Mouse (Mus musculus) layer of hippocampus, postnatal 36 days (tissue): Measurements from ENCODE around the gene Cmah. TPM values are rescaled to one million over a fixed set of nuclear protein-coding genes. Genes with fewer than 3 reads are reported as not detected.

Experiments used
- DNase-seq, 2 experiments: peaks; one replicate each; pipeline ENCODE4 v3.0.0; 2022
- total RNA-seq, 2 experiments: library from RNA; stranded (reverse); gene quantifications; 2 replicates each; pipeline ENCODE4 v1.2.3; 2021

Gene Cmah
- total RNA-seq, 2 experiments from 2014 or later: 0.47 to 0.71 TPM

GRCm38 (mm10) chr13:24418814-24419213, 91.6 kb downstream of the Cmah start:
- no peak for DNase-seq

GRCm38 (mm10) chr13:24419560-24420250, 92.5 kb downstream of the Cmah start:
- no peak for DNase-seq

- DNase-seq: no peak
Measured at GRCm38 (mm10) chr13:24421987-24422386, 94.8 kb downstream of the Cmah start.

- DNase-seq: no peak
Measured at GRCm38 (mm10) chr13:24430215-24430614, 103.0 kb downstream of the Cmah start.

GRCm38 (mm10) chr13:24431593-24431992, 104.4 kb downstream of the Cmah start:
- no peak for DNase-seq

- DNase-seq: no peak
Measured at GRCm38 (mm10) chr13:24442272-24442671, 115.1 kb downstream of the Cmah start.

- no peak for DNase-seq
Measured at GRCm38 (mm10) chr13:24443763-24444347, 116.7 kb downstream of the Cmah start.

- DNase-seq: no peak
Measured at GRCm38 (mm10) chr13:24444709-24445108, 117.5 kb downstream of the Cmah start.

DNA sequence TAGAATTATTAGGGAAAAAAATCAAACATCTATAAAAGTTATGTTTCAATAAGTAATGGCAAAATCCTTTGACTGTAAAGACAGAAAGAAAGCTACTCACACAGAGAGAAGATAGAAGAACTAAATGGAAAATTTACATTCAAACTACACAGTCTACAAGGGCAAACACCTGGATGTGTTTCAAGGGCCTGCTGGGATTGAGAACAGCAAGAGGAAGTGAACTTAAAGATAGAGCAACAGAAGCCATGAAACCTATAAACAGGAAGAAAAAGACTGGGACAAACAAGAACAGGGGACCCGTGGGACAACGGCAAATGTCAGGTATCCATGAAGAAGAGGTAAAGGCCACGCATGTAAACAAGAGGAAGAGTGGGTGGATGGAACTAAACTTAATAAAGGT, 118.0 kb downstream of the Cmah start:
- DNase-seq: no peak

- DNase-seq: no peak
Measured at GRCm38 (mm10) chr13:24446081-24446480, 118.9 kb downstream of the Cmah start.

GRCm38 (mm10) chr13:24447043-24447442, 119.8 kb downstream of the Cmah start:
- DNase-seq: no peak

- no peak for DNase-seq
Measured at GRCm38 (mm10) chr13:24448578-24448977, 121.4 kb downstream of the Cmah start.

DNA sequence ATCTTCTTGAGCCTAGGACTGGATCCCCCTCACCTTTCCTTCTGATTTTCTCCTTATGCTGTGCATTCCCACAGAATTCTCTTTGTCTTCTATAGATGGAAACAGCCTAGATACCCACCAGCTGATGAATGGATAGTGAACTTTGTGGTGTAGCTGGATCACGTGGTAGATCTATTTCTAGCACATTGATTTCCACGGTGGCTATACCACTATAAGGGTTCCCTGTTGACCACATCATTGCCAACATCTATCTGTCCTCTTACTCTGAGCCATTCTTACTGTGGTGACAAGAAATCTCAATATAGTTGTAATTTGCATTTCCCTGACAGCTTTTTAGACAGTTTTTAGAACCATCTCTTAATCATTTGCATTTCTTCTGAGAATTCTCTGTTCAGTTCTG, 124.3 kb downstream of the Cmah start:
- DNase-seq: no peak

- DNase-seq: no peak
Measured at GRCm38 (mm10) chr13:24453737-24454136, 126.5 kb downstream of the Cmah start.

GRCm38 (mm10) chr13:24456385-24456784, 129.2 kb downstream of the Cmah start:
- DNase-seq: no peak

- no peak for DNase-seq
Measured at GRCm38 (mm10) chr13:24460517-24460916, 133.3 kb downstream of the Cmah start.

GRCm38 (mm10) chr13:24463767-24464166, 136.6 kb downstream of the Cmah start:
- no peak for DNase-seq

GRCm38 (mm10) chr13:24466027-24466426, 138.8 kb downstream of the Cmah start:
- no peak for DNase-seq

DNA sequence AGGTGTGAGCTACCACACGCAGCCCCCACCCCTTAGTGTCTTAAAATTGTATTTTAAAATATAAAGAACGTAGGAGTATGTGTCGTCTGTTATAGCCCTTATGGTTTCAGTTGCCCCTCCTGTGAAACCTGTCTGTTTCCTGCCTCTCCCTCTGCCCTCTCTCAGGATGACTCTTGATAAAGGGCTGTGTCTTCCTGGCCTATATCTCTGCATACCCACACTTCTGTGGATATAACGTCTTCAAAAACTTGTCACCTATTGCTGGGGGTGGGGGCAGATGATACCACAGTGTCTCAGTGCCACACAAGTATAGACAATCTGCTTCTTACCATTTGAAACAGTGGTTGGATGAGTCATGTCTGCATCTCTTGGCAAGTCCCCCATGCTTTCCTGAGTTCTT, 140.6 kb downstream of the Cmah start:
- DNase-seq: no peak

GRCm38 (mm10) chr13:24477564-24477963, 150.4 kb downstream of the Cmah start:
- no peak for DNase-seq

DNA sequence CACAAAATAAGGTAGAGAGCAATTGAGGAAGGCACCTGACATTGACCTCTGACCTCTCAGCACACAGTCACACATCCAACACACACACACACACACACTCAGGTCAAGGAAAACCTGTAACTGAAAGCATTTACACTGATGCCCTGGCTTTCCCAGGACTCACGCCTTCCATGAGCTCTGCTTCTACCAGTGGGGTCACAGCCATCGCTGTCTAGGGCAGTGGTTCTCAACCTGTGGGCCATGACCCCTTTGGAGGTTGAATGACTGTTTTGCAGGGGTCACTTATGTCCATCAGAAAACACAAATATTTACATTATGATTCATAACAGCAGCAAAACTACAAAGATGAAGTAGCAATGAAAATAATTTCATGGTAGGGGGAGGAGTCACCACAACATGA, 152.3 kb downstream of the Cmah start:
- DNase-seq: no peak

- DNase-seq: no peak
Measured at GRCm38 (mm10) chr13:24480824-24481223, 153.6 kb downstream of the Cmah start.

DNA sequence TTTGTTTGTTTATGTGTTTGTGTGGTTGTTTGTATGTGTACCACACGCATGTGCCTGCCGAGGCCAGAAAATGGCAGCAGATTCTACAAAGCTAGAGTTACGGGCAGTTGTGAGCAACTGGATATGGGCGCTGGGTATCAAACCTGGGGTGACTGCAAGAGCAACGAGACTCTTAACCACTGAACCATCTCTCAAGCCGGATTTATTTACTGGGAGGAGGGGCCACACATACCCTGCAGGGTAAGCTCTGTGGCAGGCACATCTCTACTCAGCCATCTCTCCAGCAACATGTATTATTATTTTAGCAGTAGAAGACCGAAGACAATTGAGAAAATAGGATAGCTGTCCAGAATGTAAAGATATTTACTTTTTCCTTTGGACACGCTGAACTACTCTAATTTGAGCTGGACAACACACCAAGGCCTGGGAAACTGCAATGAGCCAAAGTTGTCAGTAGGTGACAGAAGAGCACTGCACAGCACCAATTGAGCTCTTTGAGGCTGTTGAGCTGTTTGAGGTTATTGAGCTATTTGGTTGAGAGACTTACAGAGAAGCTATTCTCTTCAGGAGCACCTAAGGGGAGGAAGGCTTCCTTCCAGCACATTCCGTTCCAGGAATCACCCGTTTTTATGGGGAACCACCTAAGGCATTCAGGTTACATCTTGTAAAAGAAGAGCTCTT, 154.6 kb downstream of the Cmah start:
- DNase-seq: peak; percentile 47 to 61

DNA sequence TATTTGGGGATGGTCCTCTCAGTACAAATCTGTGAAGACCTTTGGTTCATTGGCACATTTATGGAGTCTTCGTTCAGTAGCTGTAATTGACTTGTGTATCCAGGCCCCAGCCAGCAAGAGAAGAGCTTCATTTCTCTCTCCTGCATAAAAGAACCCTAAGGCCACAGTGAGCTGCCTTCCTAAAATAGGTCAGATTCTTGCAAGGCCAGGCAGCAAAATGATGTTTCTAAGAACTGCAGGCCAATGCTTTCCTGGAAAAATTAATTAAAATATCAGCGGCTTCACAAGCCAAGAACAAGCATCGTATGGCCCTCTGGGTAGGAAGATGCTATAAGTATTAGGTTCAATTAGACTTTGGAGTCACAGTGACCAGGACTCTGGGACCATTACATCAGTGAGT, 156.5 kb downstream of the Cmah start:
- DNase-seq: no peak
